Mouse (Mus musculus) brain, adult 2 months (tissue): ENCODE measurements around the gene 4933415A04Rik.

Experiments
- DNase-seq: peaks from one replicate; pipeline ENCODE4 v3.0.0; 2011; ENCODE audit warnings: low read depth, low spot score

The 4933415A04Rik gene

DNA sequence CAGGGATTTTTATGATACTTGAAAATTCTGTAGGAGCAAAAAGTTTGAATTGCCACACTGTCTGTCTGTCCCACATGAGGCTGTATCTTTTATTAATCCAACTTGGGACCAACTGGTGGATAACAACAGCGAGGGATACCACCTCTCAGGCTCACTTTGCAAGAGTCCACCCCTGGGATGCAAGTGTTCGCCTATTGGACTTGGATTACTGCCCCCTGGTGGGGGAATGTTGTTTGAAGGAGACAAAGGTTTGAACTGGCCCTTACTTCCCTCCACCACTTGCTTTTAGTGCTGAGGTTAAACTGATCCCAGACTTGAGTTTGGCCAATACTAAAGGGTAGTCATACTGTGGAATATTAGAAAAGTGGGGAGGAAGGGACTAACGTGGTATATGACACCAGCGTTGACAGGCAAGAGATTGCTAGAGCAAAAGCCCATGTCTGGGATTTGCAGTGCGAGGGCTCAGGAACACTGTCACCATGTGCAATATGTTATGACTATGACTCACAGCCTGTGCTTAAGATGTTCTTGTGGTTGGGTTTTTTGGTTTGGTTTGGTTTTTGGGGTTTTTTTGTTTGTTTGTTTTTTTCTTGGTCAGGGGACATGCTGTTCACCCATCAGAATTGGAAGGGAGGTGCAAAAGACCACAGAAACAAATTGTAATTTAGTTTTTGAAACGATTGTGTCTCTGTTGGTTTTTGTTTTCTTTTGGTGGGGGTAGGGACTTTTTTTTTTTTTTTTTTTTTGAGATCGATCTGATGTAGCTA lies at the start of gene 4933415A04Rik:
4933415A04Rik (plus strand) TSS at position 717 of the 767 bp plus-strand sequence.
- peak; percentile 85 for DNase-seq

DNA sequence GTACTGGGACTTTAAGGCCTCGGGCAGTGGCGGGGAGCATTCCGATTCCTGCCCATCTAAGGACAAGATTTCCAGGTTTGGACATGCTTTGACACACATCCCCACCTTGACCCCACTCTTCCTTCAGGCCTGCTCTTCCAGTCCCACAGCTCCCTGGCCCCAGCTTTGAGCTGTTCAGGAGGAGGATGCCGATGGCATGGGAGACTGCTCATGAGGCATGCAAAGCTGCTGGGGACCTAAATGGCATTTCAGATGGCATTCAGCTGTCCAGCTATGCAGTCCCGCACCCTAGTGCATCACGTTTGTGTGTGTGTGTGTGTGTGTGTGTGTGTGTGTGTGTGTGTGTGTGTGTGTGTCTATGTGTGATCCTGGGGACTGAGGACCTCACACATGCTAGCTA lies 49.8 kb upstream of the 4933415A04Rik start:
- no peak for DNase-seq

GRCm38 (mm10) chr11:43539863-43540262 lies 47.0 kb upstream of the 4933415A04Rik start:
- DNase-seq, result no peak

GRCm38 (mm10) chr11:43543711-43544466 lies 43.0 kb upstream of the 4933415A04Rik start:
- DNase-seq, result no peak

- DNase-seq, result no peak
These were observed 42.0 kb upstream of the 4933415A04Rik start for GRCm38 (mm10) chr11:43544819-43545218.

GRCm38 (mm10) chr11:43545873-43546475 lies 40.9 kb upstream of the 4933415A04Rik start:
- DNase-seq, result no peak

DNA sequence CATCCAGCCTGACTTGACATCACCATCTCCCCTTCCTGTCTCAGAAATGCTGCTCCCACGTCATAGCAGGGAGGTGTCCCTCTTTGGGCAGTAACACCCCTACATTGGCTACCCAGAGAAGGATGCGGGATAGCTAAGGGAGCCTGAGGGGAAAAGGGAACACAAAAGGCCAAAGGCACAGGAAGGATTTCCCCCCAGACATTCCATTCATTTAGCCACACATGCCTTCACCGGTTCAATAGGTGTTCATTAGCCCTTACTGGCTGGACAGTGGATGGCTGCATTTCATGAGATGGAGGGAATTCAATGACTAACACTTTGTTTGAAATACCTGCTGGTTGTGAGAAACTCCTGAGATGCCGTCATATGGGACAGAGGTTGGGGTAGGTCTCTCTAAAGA lies 40.2 kb upstream of the 4933415A04Rik start:
- no peak for DNase-seq

DNA sequence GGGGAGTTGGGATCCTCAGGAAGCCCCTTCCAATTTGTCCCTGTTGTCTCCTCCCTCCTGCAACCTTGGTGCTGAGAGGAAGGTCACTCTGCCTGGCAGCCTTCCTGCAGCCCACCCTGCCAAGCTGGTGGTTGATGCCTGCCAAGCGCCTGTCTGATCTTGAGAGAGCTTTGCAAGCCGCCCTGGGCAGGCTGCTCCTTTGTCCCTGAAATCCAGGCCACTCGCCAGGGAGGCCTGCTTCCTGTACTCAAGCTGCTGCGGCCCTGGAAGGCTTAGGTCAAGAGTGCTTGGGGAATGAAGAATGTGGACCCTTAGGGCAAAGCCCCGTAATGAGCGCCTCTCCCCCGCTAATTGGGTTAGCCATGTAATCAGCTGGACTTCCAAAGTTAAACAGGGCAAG lies 38.7 kb upstream of the 4933415A04Rik start:
- DNase-seq, result peak; percentile 91

- peak; percentile 32 for DNase-seq
These were observed 38.0 kb upstream of the 4933415A04Rik start for GRCm38 (mm10) chr11:43548657-43549435.

- peak; percentile 53 for DNase-seq
These were observed 37.1 kb upstream of the 4933415A04Rik start for GRCm38 (mm10) chr11:43549701-43550100.

GRCm38 (mm10) chr11:43551756-43552155 lies 35.1 kb upstream of the 4933415A04Rik start:
- no peak for DNase-seq

- DNase-seq, result no peak
These were observed 34.2 kb upstream of the 4933415A04Rik start for GRCm38 (mm10) chr11:43552675-43553074.

GRCm38 (mm10) chr11:43556538-43556937 lies 30.3 kb upstream of the 4933415A04Rik start:
- no peak for DNase-seq

GRCm38 (mm10) chr11:43559515-43560292 lies 27.1 kb upstream of the 4933415A04Rik start:
- peak; percentile 77 for DNase-seq

- DNase-seq, result no peak
These were observed 23.1 kb upstream of the 4933415A04Rik start for GRCm38 (mm10) chr11:43563654-43564244.

DNA sequence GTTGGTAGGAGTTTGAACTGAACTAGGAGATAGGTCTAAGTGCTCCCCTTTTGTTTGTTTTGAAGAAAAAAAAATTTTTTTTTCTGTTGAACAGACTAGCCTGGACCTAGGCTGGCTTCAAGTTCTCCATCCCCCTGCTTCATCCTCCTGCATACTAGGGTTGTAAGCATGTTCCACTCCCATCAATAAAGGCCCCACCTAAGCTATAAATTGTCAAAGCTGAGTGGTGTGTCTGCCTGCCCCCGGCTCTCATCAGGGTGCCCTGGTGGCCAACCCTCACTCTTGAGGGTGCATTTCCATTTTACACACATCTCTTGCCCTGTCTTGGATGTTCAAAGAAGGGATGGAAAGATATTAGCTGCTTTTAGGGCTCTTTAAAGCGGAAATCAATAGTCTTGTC lies 21.4 kb upstream of the 4933415A04Rik start:
- DNase-seq, result no peak

DNA sequence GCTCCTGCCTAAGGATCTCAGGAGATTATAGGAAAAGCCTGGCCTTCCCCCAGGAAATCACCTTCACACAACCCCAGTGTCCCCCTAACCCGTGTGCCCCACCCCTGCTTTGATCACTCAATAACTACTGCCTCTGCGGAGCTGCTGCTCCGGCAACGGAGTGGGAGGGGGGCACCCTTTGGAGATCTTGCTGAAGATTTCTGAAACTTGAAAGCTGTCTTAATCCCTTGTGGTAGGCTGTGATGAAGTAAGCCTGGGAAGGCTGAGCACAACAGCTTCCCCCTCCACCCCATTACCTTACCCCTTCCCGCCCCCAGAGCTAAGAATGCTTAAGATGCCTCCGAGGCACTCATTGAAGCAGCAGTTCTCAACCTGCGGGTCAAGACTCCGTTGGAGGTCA lies 21.0 kb upstream of the 4933415A04Rik start:
- DNase-seq, result no peak

DNA sequence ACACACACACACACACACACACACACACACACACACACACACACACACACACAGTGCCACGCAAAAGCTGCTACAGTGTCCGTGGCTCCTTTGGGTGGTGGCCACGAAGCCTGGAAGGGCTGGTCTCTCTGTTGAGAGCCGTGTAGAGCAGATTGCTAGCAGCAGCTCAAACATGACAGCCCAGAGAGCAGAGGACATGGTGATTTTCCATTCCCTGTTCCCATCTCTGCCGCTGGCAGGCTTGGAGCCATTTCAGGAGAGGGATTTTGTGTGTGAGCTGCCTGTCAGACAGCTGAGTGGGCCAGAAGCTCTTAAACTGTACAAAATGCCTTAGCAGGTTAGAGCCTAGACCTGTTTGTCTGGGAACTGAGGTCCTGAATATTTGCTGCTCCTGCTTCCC lies 20.1 kb upstream of the 4933415A04Rik start:
- DNase-seq, result peak; percentile 80

GRCm38 (mm10) chr11:43568263-43568662 lies 18.6 kb upstream of the 4933415A04Rik start:
- DNase-seq, result no peak

DNA sequence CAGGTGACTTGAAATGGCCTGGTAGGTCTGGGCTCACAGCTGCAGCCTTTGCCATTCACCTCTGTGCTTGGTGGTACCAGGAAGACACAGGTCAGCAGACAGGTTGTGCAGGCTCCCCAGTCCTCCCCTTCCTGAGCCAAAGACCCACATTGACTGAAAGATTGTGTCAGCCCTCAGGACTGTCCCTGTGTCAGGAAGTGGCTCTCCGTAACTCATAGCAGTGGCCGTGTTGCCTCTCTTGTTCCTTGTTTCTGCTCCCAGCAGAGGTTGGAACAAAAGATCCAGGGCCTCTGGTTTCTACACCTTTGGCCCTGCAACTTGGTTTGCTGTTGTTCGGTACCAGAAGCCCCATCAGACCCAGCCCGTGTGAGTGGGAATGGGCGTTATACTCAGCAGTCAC lies 17.7 kb upstream of the 4933415A04Rik start:
- no peak for DNase-seq
